Mouse (Mus musculus) lung, postnatal 25 days (tissue): ENCODE data around the gene Ccdc191.

ENCODE experiments used
- DNase-seq: peaks from one replicate; pipeline ENCODE4 v3.0.0; 2022; ENCODE audit warnings: low spot score

Ccdc191 gene

DNA sequence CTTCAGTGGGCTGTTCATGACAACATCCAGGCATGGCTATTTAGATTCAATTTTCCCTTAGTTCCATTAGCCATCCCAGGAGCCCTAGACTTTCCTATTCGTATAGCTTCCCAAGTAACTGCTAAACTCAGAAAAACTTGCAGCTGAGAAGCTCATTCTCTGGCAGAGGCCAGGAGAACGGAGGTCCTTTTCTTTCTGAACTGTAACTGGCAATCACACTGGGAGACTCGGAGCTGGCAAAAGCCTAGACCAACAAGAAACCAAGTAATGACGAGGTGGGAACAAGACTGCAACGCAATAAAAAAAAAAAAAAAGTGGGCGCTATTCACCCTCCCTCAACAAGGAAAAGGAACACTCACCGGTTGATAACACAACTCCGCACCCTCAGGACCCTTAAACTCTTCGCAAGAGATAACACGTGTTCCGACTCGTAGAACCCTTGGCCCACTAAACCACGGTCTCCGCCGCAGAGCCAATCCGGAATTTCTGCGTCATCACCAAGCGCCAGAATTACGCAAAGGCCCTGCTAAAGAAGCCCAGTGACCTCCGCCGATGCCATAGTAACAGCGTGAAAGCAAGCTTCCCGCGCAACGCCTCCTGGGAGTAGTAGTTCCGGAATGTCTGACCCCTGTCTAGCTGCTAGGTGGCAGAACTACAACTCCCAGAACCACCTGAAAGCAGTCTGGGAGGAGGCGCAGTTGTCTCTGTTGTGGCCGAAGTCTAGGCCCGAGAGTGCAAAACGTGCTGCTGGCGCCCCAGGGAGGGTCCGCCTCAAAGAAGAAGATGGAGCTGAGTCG, at the start of gene Ccdc191:
Gene Ccdc191 (plus strand): TSS at position 593 of the 797 bp plus-strand sequence.
- DNase-seq = peak; percentile 100

DNA sequence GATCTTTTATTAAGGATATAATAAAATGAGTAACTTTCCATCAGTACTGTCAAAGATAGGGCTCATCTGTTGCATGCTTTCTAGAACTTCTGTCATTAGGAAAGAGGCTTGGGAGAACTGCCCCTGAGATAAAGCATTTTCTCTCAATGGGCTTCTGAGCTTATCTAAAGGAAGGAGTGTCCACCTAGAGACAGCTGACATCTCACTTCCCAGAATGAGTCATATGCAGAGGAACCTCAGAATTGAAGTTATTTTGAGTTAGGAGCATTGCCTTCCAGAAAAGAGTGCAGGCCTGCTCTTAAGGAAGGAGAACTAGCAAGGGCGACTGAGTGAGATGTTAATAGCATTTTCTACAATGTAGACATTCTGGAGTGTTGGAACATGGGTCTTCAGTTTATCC, 48.4 kb upstream of the Ccdc191 start:
- no peak for DNase-seq

DNA sequence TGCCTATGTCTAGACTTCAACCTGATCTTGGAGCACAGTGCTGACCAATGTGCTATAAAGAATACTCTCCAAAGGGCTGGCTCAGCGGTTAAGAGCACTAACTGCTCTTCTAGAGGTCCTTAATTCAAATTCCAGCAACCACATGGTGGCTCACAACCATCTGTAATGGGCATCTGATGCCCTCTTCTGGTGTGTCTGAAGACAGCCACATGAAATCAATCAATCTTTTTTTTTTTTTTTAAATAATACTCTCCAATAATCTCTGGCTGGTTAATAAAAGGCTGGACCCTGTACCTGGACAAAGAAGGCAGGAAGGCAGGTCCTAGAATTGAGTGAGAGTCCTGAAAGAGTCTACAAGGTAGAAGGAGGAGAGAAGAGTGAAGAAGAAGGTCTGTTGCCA, 39.8 kb upstream of the Ccdc191 start:
- no peak for DNase-seq

DNA sequence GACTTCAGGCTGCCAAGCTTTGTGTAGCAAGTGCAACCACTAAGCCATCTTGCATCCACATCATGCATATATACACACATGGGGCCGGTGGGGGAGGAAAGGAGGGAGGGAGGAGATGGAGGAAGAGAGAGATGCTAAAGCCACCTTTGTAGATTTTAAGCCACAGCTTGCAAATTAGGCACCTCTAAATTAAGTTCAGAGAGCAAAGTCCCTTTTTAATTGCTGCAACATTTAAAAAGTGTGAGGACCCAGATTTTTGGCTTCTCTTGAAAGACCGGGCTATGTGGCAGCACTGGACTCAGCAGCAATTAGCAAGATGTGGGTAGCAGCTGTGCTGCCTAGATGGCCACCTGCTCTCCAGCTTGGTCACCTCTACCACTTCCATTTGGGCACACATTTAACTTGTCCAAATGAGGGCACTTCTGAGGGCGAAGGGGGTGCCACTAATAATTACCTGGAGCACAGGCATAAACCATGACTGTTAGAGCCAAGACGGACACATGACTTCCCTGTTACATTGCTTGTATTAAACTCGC, 30.6 kb upstream of the Ccdc191 start:
- no peak for DNase-seq

DNA sequence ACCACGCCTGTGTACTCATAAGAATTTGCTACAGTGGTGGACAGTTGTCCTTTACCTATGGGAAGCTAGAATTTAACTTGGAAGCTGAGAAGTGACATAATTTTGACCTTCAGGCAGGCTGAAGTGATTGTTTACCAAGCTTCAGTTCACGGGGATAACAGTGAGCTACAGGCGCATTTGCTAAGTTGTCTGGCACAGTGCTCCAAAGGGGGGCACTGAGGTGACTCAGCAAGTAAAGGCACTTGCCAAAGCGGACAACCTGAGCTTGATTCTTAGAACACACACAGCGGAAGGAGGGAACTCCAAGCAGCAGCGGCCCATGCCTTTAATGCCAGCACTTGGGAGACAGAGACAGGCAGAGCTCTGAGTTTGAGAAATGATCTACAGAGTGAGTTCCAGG, 29.0 kb upstream of the Ccdc191 start:
- no peak for DNase-seq

DNA sequence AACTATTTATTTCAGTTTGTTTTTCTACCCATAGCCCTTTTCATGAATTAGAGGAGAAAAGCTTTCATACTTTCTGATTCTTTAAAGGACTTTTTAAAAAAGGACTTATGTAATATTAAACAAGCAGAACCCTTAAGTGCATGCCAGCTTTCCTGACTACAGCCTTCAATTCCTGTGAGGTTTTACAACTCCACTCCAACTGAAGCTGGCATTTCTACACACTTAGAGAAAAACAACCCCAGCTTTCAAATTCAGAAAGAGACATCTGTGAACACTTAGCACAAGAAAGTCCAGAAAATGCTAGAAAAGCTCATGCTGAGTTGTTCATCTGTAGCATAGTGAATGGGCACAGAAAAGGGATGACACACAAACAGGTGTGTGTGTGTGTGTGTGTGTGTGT, 19.8 kb upstream of the Ccdc191 start:
- DNase-seq = no peak

DNA sequence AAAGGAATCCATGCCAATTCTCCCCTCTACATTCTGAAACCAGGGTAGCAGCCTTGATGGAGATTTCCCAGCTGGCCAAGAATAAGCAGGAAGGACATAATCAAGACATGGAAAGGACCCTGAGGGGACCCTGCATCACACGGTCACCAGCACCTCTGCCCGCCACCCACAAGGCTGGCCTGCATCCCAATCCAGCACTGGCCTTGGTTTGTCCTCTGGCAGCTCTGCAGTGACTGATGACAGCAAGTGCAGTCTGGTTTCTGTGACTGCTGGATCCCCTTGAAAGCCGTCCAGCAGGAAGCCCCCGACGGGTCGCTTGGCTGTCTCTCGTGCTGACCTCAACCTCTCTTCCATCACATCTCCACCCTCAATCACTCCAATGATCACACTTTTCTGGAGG, 18.2 kb upstream of the Ccdc191 start:
- no peak for DNase-seq

DNA sequence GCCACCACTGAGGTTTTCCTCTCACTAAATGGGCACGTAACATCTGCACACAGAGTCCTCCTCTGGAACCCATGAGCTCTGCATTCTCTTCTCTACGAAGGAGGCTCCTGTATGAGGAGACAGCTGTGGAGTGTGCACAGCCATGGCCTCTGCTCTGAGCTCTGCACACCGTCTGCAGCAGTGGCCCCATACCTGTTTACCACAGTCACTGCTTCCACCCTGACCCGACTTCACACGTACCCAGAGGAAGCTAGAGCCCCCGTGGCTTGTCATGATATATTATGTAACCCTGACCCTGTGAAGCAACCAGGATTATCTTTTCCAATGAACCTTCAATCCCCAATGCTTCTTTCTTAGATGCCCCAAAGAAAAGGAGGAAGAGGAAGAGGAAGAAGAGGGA, 9.8 kb upstream of the Ccdc191 start:
- no peak for DNase-seq

DNA sequence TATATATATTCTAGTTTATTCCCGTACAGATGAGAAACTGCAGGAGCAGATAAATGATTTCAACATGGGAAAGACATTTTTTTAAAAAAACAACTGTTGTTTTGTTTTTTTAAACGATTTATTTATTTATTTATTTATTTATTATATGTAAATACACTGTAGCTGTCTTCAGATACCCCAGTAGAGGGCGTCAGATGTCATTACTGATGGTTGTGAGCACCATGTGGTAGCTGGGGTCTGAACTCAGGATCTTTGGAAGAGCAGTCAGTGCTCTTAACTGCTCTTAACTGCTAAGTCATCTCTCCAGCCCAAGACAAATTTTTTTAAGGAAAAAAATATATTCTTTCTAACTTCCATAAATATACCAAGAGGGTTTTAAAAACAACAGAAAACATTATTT, 8.0 kb upstream of the Ccdc191 start:
- DNase-seq = no peak

DNA sequence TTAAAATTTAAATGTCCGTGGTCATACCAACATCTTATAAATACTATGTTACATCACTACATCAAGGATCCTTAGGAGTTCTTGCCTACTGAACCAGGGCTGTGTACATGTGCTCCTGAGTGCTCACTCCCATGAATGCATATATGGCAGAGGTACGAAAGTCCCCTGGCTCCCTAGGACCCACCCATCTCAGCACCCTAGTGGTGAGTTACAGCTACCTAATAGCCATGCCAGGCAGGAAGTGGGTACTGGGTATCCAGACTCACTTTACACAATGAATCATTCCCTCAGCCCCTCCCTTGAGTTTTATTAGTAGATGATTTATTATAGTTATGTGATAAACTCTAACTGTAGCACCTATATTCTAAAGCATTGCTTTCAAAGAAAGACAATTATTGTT, 7.3 kb upstream of the Ccdc191 start:
- DNase-seq = no peak

DNA sequence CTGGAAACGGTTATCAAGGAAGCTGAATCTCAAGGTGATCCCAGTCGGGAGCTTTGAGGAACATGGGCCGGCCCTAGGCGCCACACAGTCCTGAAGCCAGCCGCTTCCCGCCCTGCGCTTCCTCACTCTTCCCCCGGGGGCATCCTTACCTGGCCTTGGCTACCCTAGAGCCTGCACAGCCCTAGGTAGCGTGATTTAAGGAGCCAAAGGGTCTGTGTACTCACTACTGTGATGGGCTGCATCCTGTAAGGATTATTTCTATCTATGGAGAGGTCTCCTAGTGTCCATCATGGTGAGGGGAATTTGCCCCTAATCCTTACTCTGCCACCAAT, 371 bp downstream of the Ccdc191 start:
- DNase-seq = no peak

DNA sequence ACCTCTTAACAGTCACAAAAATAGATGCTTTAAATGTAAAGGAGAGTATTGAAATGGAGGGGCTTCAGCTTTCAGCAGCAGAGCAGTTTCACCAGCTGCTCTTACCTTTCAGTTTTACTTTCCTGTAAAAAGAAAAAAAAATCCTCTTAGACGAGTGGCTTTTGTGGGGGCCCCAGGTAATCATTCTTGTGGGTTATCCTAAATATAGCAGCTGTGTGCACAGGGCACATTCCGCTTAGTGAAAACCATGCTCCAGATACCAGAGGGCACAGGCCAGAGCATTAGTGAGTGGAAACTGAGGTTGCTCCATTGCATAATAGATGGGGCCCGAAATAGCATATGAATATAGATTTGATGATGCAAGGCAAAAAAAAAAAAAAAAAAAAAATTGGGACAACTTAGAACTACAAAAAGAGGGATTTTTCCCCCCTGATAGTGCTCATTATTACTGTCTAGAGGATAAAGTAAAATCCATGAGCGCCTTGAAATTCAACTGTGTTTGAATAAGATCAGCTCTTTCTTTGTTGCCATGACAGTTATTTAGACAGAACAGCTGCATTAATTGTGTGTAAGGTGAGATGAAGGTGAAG, 1.2 kb downstream of the Ccdc191 start:
- DNase-seq = no peak

DNA sequence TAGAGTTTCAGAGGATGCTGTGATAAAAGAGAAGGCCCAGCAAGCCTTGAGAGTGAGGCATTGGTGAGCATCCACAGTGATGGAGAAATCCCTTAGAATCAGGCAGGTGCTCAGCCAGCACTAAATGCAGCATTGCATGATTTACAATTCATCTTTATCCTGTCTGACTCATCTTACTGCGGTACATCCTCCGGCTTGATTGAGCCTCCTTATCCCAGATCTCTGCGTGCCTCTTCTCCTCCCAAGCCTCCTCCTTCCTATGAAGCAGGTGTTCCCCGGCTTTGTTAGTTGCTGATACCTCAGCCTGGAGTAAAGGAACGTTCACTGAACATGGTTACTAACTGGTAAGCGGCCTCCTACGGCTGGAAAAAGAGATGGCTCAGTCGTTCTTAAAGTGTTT, 4.9 kb downstream of the Ccdc191 start:
- no peak for DNase-seq

DNA sequence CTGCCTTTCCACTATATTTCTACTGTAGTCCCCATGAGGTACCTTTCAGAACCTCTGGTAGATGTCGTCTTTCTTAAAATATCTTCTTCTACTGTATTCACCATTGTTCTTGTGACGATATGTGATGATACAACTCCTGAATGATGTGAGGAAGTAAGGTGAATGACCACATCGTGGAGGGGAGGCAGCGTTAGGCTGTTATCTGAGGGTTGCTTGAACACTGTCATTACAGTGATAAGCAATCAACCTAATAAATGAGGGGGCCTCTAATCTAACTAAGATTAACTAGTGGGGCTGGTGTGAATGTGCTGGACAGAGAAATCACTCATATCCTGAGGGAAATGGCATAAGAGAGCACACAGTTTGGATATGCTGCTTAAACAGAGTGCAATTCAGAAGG, 10.5 kb downstream of the Ccdc191 start:
- no peak for DNase-seq

DNA sequence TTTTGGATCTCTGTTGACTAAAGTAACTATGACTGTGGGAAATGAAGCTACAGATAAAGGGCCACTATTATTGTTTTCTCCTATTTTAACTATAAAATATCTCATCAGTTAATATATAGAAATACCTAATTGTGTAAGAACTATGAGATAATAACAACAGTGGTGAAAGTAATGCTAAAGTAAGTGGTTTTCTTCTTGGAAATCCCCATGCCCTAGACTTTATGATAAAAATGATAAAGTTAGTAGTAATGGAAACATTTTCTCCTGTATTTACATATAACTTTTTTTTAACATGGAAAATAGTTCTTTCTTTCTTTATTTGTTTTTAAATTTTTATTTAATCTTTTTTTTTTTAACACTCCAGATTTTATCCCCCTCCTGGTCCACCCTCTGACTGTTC, 11.0 kb downstream of the Ccdc191 start:
- no peak for DNase-seq

DNA sequence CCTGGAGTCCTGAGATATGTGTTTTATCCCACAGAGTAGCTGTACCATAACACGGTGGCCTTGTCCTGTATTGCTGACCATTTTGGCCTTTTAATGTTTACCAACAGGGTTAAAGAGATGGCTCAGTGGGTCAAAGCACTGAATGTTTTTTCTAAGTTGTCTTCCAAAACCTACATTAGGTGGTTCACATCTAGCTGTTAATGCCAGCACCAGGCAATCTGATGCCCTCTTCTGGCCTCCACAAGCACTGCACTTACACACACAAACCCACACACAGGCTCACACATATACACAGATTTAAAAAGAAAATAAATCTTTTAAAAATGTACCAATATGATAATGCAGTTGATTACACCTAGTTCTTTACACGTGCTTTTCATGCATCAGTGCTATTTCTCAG, 19.3 kb downstream of the Ccdc191 start:
- DNase-seq = no peak

DNA sequence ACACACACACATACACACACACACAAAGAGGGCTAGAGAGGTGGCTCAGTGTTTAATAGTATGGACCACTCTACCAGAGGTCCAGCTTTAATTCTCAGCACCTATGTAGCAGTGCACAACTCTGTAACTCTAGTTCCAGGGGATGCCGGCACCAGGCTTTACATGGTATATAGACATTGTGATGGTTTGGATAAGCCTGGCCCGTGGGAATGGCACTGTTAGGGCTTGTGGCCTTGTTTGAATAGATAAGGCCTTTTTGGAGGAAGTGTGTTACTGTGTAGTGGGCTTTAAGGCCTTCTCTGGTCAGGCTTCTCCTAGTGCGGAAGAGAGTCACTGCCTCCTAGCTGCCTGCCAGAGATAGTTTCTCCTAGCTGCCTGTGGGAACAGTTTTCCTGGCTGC, 29.3 kb downstream of the Ccdc191 start:
- no peak for DNase-seq

DNA sequence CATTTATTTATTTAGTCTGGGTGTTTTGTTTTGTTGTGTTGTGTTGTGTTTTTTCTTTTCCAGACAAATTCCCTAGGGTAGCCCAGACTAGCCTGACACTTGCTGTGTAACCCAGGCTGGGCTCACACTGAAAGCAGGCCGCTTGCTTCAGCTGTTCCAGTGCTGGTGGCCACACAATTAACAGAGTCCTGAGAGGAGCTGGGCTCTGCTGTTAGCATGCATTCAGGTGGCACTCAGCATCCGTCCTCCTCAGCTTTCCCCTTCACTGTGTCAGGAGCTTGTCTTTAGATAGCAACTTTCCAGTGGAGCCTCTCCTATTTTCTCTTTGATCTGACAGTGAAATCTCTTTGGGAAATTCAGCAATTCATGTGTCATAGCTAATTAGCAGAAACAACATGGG, 32.4 kb downstream of the Ccdc191 start:
- no peak for DNase-seq

DNA sequence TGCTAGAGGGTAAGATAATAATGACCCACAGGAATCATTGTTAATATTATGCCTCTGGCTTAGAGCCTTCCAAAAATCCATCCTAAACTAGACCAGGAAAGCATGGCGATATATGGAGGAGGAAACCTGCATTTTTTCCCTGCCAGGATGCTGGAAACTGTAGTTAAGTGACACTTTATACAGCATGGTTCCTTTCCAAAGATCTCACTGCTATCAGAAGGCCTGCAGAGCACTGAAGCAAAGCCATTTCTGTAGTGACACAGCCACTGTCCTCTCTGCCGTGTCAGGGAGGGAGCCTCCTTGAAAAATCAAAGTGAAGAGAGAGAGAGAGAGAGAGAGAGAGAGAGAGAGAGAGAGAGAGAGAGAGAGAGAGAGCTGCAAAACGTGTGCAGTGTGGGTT, 33.0 kb downstream of the Ccdc191 start:
- DNase-seq = no peak

DNA sequence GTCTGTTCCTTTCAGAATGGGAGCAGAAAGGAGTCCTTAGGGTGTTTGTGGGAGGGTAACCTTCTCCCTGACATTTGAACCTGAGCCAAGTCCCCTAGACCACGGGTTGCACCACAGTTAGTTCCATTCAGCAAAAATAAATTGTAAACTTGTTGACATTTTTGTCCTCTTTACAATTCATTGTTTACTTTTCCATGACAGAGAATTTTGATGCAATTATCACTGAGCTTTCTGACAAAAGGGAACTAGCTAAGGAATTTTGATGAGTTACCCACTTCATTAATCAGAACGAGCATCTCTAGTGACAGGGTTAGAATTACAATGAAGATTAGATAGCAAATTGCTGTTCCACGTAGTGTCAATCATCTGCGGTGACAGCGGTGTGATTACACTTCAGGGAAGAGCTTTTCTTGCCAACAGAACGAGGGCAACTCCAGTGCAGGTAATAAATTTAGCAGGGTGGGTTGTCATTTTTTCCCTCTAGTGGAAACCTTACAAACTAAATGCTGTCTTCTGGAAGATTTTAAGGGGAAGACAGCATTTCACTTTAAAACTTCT, 35.5 kb downstream of the Ccdc191 start:
- no peak for DNase-seq

DNA sequence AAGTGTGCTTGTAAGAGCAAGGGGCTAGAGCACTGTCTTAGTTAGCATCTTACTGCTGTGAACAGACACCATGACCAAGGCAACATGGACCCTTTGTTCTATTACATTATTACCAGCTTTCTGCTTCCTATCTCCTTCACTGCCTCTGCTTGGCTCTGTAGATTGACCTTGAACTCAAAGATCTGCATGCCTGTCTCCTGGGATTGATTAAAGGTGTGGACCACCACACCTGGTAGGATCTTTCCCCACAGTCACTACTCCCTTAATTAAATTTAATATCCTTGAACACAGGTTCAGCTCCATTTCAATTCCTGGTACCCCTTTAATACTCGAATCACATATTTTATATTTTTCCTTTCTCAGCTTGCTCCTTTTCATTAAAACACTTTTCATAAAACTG, 36.2 kb downstream of the Ccdc191 start:
- no peak for DNase-seq

DNA sequence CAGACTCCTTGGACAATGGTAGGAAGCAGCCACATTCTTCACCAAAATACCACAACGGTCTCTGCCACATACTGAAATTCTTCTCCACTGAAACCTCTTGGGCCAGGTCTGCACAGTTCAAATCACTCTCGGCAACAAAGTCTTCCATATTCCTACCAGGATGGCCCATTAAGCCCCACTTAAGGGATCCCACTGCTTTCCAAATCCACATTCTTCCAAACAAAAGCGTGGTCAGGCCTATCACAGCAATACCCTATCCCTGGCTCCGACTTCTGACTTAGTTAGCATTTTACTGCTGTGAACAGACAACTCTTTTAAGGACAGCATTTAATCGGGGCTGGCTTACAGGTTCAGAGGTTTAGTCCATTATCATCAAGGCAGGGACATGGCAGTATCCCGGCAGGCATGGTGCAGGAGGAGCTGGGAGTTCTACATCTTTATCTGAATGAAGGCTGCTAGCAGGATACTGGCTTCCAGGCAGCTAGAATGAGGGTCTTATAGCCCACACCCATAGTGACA, 36.8 kb downstream of the Ccdc191 start, which contains the start of gene Qtrt2:
Gene Qtrt2 (minus strand): TSS at position 469 of the 519 bp plus-strand sequence.
- DNase-seq = no peak

DNA sequence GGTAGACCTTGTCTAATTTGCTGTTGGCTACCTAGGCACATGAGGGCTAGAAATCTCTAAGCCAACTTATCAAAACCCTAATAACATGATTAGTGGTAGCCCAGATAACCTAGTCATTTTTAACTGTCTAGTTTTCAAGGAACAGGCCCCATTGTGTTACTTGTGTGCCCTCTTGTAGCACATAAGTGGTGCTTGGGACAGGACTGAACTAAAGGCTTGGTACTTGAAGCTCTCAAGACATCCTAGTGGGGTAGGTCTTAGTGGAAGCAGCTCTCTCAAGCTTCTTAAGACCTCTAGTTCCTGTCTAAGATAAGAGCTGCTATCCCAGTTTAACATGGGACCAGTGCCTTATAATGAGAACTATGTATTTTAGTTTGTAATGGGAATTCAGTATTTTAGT, 41.0 kb downstream of the Ccdc191 start:
- DNase-seq = no peak
